1 mouse cellular context compared by ENCODE assay signal in the genomic region with DNA sequence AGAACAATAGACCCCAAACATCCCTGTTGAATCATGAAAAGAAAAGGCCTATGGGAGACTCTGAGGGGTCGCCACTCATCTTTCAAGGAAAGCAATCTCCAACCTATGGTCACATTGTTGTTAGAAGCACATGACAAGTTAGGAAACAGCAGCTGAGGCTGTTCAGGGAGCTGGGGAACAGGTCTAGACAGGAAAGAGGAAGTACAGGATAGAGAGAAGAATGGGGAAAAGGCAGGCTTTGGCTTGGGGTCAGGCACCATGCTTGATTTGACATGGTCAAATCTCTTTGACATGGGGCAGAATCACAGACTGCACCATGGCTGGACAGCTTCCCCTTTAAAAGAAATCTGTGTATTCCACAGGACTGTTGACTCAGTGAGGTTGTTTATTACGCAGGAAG.
TF ChIP-seq lines count a peak whose summit lies in the region.

No protein-coding gene starts in this region.

TF ChIP-seq in MEL, 35 proteins besides CTCF, POLR2A, EP300 and RAD21 (continued from another document):
- TF ChIP-seq BHLHE40 (IDR thresholded peaks at IDR 0.05; ENCODE audit: borderline replicate concordance, low read depth, low read length) = no peak
